Mouse (Mus musculus): Measurements from ENCODE around the gene Treml1.

- TF ChIP-seq CTCF (IDR thresholded peaks at IDR 0.05; ENCODE audit: insufficient read depth, low read length), result no peak
- TF ChIP-seq POLR2A (IDR thresholded peaks at IDR 0.05; ENCODE audit: borderline replicate concordance, extremely low read depth, low read depth, low read length), result no peak
These were observed 48.3 kb downstream of the Treml1 start for GRCm38 (mm10) chr17:48407910-48408525.

Measured in lung, adult 2 months (tissue).